Mouse (Mus musculus): ENCODE measurements around the gene Palm.

Gene Palm

GRCm38 (mm10) chr10:79772320-79772719 lies 21.1 kb upstream of the Palm start:
- no peak for DNase-seq (ENCODE audit: low read depth, low spot score)

- DNase-seq (ENCODE audit: low read depth, low spot score) = no peak
Measured at GRCm38 (mm10) chr10:79773208-79773607, 20.2 kb upstream of the Palm start.

GRCm38 (mm10) chr10:79774486-79775279 lies 18.7 kb upstream of the Palm start:
- DNase-seq (ENCODE audit: low read depth, low spot score) = no peak

GRCm38 (mm10) chr10:79777103-79777531 lies 16.3 kb upstream of the Palm start, which contains the start of gene Fstl3:
Gene Fstl3 (plus strand): TSS chr10:79777272.
- DNase-seq (ENCODE audit: low read depth, low spot score) = no peak

GRCm38 (mm10) chr10:79778006-79778405 lies 15.4 kb upstream of the Palm start:
- no peak for DNase-seq (ENCODE audit: low read depth, low spot score)

GRCm38 (mm10) chr10:79779193-79779592 lies 14.2 kb upstream of the Palm start:
- no peak for DNase-seq (ENCODE audit: low read depth, low spot score)

- DNase-seq (ENCODE audit: low read depth, low spot score) = peak; percentile 94
Measured at GRCm38 (mm10) chr10:79779784-79780663, 13.3 kb upstream of the Palm start.

GRCm38 (mm10) chr10:79780664-79781015 lies 12.7 kb upstream of the Palm start:
- no peak for DNase-seq (ENCODE audit: low read depth, low spot score)

GRCm38 (mm10) chr10:79781139-79781538 lies 12.2 kb upstream of the Palm start:
- DNase-seq (ENCODE audit: low read depth, low spot score) = no peak

- DNase-seq (ENCODE audit: low read depth, low spot score) = no peak
Measured at GRCm38 (mm10) chr10:79781956-79782355, 11.4 kb upstream of the Palm start.

GRCm38 (mm10) chr10:79783050-79783449 lies 10.3 kb upstream of the Palm start:
- DNase-seq (ENCODE audit: low read depth, low spot score) = no peak

- no peak for DNase-seq (ENCODE audit: low read depth, low spot score)
Measured at GRCm38 (mm10) chr10:79783920-79784800, 9.2 kb upstream of the Palm start.

- peak; percentile 61 for DNase-seq (ENCODE audit: low read depth, low spot score)
Measured at GRCm38 (mm10) chr10:79788386-79789158, 4.8 kb upstream of the Palm start.

- DNase-seq (ENCODE audit: low read depth, low spot score) = no peak
Measured at GRCm38 (mm10) chr10:79789581-79789980, 3.8 kb upstream of the Palm start.

GRCm38 (mm10) chr10:79790861-79791260 lies 2.5 kb upstream of the Palm start, which contains the start of gene Prss57:
Gene Prss57 (minus strand): TSS chr10:79790961.
- DNase-seq (ENCODE audit: low read depth, low spot score) = no peak

- DNase-seq (ENCODE audit: low read depth, low spot score) = no peak
Measured at GRCm38 (mm10) chr10:79792339-79793040, 882 bp upstream of the Palm start.

GRCm38 (mm10) chr10:79793738-79794490 lies 542 bp downstream of the Palm start:
- no peak for DNase-seq (ENCODE audit: low read depth, low spot score)

GRCm38 (mm10) chr10:79794491-79794931 lies 1.1 kb downstream of the Palm start:
- DNase-seq (ENCODE audit: low read depth, low spot score) = peak; percentile 91

GRCm38 (mm10) chr10:79795905-79796304 lies 2.5 kb downstream of the Palm start:
- no peak for DNase-seq (ENCODE audit: low read depth, low spot score)
